Mouse (Mus musculus): Measurements from ENCODE around the gene Scamp5. TPM values are rescaled to one million over a fixed set of nuclear protein-coding genes. Genes with fewer than 3 reads are reported as not detected.

The Scamp5 gene
- polyA plus RNA-seq (2017; shearing (Covaris generic)), result under 1 TPM in 1 of 2 experiments, not detected in 1; 0.26 TPM

- ATAC-seq, result peak; percentile 51
Measured at GRCm38 (mm10) chr9:57467896-57468549, at the start of gene Scamp5. Scamp5 (minus strand) TSS chr9:57468060.

- ATAC-seq, result peak; percentile 56
Measured at GRCm38 (mm10) chr9:57517113-57517512, 49.3 kb upstream of the Scamp5 start.

- ATAC-seq, result no peak
Measured at GRCm38 (mm10) chr9:57510577-57510976, 42.7 kb upstream of the Scamp5 start.

- no peak for ATAC-seq
Measured at GRCm38 (mm10) chr9:57505700-57506099, 37.8 kb upstream of the Scamp5 start.

- no peak for ATAC-seq
Measured at GRCm38 (mm10) chr9:57504891-57505290, 37.0 kb upstream of the Scamp5 start.

- ATAC-seq, result peak; percentile 32
Measured at GRCm38 (mm10) chr9:57504381-57504700, 36.5 kb upstream of the Scamp5 start.

- ATAC-seq, result no peak
Measured at GRCm38 (mm10) chr9:57503622-57504380, 35.9 kb upstream of the Scamp5 start, which contains the start of gene Rpp25. Rpp25 (plus strand) TSS chr9:57504026.

- no peak for ATAC-seq
Measured at GRCm38 (mm10) chr9:57502911-57503621, 35.2 kb upstream of the Scamp5 start.

GRCm38 (mm10) chr9:57501861-57502260 lies 34.0 kb upstream of the Scamp5 start:
- ATAC-seq, result no peak

- ATAC-seq, result no peak
Measured at GRCm38 (mm10) chr9:57501452-57501851, 33.6 kb upstream of the Scamp5 start.

- ATAC-seq, result no peak
Measured at GRCm38 (mm10) chr9:57498536-57498935, 30.7 kb upstream of the Scamp5 start.

GRCm38 (mm10) chr9:57497236-57497635 lies 29.4 kb upstream of the Scamp5 start:
- ATAC-seq, result no peak

GRCm38 (mm10) chr9:57494970-57495369 lies 27.1 kb upstream of the Scamp5 start:
- ATAC-seq, result no peak

- no peak for ATAC-seq
Measured at GRCm38 (mm10) chr9:57493532-57493931, 25.7 kb upstream of the Scamp5 start.

- ATAC-seq, result no peak
Measured at GRCm38 (mm10) chr9:57487807-57488206, 19.9 kb upstream of the Scamp5 start.

- ATAC-seq, result no peak
Measured at GRCm38 (mm10) chr9:57485774-57486173, 17.9 kb upstream of the Scamp5 start.

- ATAC-seq, result no peak
Measured at GRCm38 (mm10) chr9:57468914-57469313, 1.1 kb upstream of the Scamp5 start.

- ATAC-seq, result no peak
Measured at GRCm38 (mm10) chr9:57467271-57467771, 539 bp downstream of the Scamp5 start.

- no peak for ATAC-seq
Measured at GRCm38 (mm10) chr9:57466101-57466500, 1.8 kb downstream of the Scamp5 start.

- ATAC-seq, result no peak
Measured at GRCm38 (mm10) chr9:57462866-57463265, 5.0 kb downstream of the Scamp5 start.

- ATAC-seq, result no peak
Measured at GRCm38 (mm10) chr9:57459707-57460106, 8.2 kb downstream of the Scamp5 start.

GRCm38 (mm10) chr9:57453516-57453915 lies 14.3 kb downstream of the Scamp5 start:
- no peak for ATAC-seq

Measured in CD4-positive, CD25-positive, alpha-beta regulatory T cell, adult 4 months (primary cell).